Mouse (Mus musculus) urinary bladder, postnatal 25 days (tissue): ENCODE measurements around the gene Draxin.

Experiments
- DNase-seq: peaks from one replicate; pipeline ENCODE4 v3.0.0; 2022; ENCODE audit warnings: low spot score

Draxin gene

DNA sequence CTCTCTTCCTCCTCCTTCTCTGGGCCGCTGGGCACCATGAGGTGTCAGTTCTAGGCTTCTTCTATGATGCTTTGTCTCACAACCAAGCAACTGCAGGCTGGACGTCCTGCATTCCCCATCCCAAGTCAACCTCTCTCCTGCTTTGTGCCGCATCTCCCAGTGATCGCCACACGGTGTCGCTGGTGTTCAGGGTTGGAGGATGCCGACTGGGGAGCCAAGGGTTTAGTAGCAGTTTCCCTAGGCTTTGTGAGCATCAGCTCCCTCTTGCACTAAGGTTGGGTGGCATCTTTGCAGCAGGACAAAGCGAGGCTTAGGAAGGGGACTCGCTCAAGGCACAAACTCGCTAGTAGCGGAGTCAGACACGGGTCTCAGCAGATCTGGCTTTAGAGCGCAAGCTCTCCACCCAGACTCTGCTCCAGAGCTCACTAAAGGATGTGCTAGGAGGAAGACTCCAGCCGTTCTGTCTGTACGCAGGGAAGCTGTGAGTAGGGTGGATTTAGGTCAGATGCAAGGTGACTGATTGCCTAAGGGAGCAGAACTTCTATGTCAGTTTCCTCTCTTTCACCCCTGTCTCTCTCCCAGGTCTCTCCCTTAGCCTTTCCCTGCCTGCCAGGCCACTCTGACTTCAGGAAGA lies 15.6 kb downstream of the Draxin start:
- DNase-seq = peak; percentile 86

DNA sequence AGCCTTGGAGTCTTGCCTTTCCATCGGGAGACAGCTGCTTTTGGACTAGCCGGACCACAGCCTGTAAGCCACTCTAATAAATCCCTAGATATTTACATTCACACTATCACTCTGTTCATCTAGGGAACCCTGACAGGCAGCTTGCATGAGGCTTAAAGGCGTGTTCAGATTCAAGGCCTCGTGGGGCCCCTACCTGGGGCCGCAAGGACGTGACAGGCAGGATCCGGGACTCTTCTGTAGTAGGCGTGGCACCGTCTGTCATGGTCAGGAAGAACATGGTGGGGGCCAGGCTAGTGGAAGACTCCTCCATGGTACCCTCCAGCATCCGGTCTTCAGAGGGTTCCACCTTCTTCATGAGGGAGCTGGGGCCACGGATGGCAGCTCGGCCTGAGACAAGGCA lies 18.0 kb downstream of the Draxin start:
- no peak for DNase-seq

DNA sequence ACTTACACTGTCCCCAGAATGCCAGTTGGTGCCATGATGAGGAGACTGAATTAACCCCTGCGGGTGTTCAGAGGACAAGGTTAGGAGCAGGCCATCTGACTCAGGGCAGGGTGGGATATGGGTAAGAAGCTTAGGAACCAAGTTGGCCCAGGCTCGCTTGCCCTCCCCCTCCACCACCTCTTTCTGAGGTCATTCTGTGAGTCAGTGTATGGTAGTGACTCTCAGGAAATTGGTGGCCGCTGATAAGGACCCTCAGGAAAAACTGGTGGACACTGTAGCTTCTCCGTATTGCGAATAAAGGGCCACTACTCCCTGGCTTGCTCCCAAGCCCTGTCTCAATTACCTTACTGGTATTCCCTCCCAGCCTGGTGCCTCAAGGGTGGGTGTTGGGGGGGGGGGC lies 21.3 kb downstream of the Draxin start:
- DNase-seq = no peak

DNA sequence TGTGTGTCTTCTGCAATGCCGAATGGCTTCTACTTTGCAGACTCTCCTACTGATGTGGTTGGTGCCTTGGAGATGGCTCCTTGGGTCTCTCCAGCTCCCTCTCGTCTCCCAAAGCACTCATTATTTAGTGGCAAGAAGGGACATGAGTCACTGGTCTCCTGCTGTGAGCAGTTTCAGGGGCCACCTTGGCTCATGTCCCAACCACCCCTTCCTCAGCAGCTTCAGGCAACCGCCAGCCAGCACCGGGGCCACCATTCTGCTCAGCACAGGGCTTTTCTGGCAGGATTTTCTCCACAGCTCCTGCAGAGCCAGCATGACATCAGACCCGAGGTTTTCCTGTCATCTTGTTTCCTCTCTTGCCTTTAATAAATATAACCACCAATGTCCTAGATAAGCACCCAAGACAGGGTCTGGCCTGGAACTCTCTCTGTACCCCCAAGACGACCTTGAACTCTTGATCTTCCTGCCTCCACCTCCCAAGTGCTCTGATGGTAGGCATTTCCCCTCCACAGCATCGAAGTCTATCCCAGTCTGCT lies 21.9 kb downstream of the Draxin start:
- DNase-seq = no peak

DNA sequence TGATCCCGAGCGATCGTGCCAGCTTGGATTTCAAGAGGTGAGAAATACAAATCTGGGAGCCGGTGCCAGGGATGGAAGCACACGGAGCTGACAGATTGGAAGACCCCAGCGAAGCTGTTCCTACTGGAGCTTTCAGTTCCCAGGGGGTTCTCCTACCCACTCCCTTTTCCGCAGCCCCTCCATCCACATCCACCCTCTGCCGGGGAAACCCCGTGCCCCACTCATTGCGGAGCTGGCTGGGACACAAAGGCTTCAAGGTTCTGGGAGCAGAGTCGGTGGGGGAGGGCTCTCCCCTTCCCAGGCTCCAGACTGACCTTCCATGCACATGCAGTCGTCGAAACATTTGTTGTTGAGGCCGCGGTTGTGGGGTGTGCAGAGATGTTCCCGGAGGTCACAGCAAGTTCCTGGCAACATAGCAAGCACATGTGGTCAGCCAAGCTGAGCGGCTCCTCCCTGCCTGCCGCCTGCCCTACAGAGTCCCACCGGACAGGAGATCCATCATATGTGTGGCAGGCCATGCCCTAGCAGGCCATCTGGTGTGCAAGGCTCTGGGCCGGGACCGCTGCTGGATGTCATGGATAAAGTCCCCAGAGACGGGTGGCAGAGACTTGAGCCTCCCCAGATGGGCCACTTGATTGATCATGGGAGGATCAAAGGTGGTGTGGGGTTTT lies 22.7 kb downstream of the Draxin start:
- no peak for DNase-seq

DNA sequence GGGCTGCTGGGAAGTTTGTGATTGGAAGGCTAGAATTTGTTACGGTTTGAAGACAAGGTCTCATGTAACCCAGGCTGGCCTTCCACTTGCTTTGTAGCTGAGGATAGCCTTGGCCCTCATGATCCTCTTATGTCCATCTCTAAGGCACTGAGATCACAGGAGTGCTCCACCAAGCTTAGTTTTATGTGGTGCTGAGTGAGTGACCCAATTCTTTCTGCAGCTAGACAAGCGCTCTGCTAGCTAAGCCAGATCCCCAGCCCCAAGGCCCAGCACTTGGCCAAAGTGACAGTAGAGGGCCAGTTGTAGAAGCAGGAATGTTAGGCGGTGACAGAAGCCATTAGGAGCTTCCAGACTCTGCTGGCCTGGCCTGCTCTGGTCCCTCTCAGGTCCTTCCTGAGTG lies 26.4 kb downstream of the Draxin start:
- no peak for DNase-seq

DNA sequence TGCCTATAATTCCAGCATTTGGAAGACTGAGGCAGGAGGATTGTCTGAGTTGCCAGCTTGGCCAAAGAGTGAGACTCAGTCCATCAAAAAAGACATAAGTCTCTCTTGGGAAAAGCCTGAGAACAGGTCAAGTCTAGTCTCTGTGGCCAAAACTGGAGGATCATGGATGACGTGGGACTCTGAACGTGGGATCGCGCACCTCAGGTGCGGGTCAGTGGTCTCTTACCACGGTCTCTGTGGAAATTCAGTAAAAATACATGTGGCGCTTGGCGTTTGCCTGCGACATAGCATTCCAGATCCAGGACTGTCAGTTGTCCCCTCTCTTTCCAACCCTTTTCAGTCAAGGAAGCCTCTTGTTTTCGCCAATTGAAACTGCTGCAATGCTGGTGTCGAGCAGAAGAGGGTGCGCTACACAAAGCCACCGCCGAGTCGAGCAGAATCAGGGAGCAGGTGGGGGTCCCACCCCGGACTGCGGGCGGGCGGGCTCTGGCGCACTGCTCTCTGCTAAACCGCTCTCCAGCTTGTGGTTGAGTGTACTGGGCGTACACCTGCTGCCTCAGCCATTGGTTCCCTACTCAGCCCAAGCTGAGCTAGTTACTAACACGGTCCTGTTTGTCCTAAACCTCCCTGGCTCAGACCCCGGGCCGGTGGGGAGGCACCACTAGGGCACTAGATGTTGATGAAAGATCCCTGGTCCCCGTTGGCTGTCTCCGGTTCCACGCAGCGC lies 28.5 kb downstream of the Draxin start:
- DNase-seq = peak; percentile 18

DNA sequence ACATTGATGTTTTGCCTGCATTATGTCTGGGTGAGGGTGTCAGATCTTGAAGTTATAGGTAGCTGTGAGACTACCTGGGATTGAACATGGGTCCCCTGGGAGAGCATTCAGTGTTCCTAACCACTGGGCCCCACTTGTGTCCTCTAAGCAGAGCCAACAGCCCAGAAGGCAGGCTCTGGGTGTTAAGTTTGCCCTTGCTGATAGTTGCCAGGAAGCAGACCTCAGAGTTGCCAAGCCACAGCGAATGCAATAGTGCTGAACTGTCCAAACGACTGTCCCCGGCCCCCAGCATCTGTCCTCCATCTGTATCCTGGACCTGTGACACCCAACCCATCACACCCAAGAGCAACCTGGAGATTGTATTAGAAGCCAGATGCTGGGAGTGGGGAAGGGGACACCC lies 31.8 kb downstream of the Draxin start:
- DNase-seq = no peak

DNA sequence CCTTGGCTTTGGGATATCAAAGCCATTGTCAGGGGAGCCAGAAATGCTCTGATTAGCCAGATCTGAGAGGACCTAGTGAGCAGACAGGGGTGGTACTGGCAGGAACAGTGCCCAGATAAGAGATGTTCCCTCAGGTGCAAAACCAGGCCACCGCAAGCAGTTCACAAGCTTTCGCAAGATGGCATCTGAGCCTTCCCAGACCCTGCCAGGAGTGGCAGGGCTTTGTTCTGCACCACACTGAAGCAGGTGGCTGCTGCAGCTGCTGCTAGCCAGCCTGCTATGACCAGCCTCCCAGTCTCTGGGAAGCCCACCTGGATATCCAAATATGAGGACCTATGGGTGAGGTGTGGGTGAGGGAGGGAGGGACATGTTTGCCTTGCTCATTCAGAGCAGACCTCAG lies 32.6 kb downstream of the Draxin start:
- DNase-seq = no peak

DNA sequence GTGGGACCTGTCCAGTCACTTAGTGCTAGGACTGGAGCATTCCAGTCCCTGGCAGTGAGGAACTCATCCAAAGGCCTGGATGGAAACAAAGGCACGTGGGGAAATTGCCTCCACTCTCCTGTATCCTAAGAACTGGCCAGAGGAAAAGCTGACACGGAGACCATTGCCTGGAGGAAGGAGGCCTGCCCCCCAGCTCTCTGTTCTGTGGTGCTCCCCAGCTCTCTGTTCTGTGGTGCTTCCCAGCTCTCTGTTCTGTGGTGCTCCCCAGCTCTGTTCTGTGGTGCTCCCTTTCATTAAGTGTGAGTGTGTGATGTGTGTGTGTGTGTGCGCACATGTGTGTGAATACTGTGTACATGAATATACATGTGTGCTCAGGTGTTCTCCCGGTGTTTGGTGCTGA lies 35.4 kb downstream of the Draxin start:
- DNase-seq = no peak

DNA sequence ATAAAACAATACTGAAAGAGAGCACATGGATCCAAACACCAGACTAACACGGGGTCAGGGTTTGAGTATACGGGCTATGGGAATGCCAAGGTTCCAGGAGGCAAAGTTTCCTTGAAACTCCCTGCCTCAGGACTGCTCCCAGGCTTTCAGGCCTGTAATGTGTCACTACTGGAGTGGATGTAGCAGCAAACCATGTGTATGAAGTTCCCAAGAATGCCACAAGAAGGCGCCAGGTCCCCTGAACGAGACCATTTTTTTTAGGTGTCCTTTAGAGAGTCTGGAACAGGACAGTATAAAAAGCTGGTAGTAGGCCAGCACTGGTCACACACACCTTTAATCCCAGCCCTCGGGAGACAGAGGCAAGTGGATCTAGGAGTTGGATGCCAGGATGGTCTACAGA lies 36.3 kb downstream of the Draxin start:
- no peak for DNase-seq

DNA sequence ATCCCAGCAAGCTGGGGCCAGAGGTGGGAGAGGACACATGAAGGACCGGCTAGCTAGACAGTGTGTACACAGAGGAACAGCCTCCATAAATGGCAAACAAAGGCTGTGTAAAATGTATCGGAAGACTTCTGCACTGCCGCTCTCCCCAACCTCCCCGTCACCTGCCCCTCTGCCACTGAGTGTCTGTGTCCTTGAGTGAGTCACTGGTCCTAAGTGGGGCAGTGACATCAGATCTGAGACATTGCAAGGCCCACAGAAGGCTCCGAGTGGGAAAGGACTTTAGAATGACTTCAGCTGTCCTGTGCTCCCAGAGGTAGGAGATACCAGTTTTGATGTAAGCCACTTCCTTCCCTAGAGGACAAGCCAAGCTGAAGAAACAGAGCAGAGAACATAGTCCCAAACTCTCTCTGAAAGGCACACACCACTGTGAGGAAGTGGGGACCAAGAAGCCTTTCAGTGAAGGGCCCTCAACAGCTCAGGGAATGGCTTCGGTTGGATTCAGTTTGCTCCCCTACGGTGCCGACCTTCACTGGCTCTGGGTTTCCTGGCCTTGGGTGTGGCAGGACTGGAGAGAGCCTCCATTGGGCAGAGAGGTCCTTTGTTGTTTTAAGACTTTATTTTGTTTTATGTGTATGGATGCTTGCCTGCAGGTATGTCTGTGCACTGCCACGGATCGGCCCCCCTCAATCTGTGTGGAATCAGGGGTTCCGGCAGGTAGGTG lies 37.8 kb downstream of the Draxin start:
- DNase-seq = no peak

DNA sequence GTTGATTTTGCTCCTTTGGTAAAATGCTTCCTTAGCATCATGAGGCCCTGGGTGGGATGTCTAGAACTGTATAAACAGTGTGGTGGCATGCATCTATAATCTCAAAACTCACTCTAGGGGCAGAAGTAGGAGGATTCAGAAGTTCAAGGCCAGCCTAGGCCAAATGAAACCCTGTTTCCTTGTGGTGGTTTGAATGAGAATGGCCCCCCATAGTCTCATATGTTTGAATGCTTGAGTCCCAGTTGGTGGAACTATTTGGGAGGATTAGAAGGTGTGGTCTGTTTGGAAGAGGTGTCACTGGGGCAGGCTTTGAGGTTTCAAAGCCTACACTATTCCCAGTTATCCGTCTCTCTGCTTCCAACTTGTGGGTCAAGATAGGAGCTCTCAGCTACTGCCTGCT lies 39.3 kb downstream of the Draxin start:
- no peak for DNase-seq

DNA sequence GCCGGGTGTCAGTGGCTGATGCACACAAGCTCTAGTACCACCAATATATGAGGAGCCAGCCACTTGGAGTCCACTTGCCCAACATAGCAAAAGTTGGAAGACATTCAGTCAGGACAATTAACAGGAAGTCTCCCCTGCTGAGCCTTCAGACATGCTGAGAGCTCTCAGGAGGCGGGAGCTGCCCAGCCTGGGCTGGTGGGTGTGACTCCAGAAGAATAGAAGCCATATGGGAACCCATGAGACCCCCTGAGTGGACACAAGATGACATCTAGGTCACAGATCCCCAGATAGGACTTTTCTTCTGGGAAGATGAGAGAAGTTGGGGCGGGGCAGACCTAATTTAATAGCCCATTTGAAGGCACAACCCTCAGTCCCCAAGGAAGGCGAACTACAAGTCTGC lies 41.3 kb downstream of the Draxin start:
- no peak for DNase-seq

DNA sequence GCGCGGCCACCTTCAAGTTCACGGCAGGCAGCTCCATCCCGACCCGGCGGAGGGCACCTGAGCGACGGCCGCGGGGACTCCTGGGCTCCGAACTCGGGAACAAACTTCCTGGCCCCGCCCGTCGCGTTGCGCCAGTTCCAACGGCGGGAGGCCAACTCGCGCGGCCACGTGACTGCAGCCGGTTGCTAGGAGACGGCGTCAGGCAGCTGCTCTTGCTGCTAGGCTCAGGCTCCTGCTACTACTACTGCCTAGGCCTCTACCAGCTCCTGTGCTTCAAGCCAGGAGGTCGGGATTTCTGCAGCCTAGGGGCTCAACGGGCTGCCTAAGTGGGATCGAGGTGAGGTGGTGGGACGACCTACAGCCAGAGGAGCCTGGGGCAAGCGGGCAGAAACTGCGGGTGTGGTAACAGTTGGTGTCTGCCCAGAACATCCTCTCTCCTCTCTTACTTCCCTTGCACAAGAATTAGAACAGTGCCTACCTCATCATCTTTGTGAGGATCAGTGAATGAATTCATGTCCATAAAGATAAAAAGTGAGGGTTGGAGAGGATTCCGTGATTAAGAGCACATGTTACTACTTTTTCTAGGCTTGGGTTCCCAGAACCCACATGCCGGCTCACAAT lies 42.5 kb downstream of the Draxin start, which contains the start of gene Agtrap:
TSS of gene Agtrap (minus strand) at position 125 of the 621 bp plus-strand sequence.
- peak; percentile 94 for DNase-seq

DNA sequence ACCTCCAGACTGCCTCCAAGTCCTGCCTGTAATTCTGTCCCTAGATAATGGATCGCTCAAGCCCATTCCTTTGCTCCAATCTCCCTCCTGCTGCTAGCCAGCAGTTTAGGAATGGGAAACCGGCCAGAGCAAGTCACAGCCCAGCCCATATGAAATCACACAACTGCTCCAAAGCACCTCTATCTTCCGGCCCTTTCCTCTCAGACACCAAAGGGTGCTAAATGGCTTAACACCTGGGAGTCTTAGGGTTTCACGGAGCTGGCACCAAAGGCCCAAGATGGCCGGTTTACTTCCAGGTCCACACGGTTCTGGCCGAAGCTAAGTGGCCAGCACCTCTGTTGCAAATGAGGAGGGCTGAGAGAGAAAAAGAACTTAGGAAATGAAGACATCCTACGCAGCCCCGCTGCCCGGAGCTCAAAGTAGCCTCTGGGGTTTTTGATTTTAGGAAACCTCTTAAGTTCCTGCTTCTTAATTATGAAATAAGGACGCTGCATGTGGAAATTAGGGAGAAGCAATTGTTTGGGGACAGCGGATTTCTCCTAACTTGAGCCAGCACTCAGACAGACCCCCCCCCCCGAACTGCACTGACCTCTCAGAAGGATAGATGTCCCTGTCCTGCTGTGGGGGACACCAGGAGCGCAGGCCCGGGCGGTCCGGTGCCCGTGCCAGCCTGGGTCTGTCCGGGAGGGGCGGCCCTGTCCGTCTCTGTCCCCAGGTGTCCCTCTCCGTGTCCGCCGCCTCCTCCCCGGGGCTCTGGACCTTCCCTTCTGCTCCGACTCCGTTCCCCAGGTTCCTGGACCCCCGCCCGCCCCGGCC lies 43.2 kb downstream of the Draxin start:
- DNase-seq = peak; percentile 43

DNA sequence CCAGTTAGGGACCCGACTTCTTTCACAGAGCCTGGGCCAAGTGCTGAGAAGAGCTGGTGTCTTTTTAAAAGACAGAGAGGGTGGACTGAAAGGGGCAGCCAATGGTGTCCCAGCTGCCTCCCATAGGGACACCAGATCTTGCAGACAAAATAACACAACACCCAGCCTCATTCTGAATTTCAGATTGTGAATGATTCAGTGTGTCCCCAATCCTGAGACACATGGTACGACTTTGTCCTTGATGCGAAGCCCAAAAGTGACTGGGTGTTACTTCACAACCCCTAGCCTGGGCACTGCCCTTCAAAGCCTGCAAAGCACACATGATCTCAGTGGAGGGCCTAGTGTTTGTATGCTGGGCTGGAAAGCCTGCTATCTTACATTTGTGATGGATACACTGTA lies 44.6 kb downstream of the Draxin start:
- no peak for DNase-seq

DNA sequence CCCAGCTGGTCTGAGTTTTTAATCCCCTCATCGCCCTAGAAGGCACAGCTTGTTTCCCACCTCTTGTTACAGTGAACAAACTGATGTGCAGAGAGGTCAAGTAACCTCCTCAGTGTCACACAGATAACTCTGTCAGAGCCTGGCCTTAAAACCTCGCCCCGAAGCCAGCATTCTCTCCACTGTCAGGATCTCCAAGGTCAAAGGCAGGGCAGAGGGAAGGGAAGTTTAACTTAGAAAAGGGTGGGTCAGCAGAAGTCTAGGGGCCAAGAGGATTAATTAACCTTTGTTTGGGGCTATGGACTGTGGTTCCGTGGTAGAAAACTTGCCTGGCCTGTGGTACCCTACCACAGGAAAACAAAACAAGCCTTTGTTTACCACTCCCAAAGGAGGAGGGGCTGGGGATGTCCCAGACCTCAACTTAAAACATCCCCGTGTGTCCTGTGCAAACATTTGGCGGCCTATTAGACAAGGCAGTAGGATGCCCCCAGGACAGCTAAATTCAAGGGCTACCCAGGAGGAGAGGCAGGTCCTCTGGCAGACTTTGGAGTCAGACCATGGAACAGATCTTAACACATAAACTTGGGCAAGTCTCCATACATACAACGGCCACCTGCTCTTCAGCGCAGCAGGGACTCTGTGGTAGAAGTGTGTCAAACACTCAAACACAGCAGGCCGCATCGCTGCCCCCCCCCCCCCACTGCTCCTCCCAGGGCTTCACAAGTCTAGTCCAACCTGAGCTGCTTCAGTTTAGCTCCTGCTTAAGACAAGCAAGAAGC lies 45.2 kb downstream of the Draxin start:
- DNase-seq = no peak

DNA sequence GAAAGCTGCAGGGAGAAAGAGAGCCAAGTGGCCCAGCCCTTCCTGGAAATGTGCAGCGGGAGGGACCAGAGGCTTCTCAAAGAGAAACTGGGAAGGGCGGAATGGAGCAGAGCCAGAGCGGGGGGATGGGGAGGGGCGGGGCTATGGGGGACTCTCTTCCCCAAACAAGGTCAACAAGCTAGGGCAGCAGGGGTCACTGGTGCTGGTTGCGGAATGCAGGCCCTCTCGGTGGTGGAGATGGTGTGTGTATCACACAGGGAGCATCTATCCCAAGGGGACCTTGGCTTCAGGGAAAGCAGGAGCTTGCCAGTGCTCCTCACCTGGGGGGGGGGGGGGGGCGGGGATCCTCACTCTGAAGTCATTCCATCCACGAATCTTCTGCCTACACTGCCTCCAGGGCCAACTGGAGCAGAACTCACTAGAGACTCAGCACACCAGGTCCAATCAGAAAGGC lies 46.2 kb downstream of the Draxin start:
- DNase-seq = no peak
